Mouse (Mus musculus) CD8-positive naive resting alpha-beta T cell, adult 57 days (primary cell): ENCODE data around the gene B3galnt2. TPM values are rescaled to one million over a fixed set of nuclear protein-coding genes. Genes with fewer than 3 reads are reported as not detected.

Experiments
- total RNA-seq: library from RNA; stranded (reverse); gene quantifications from one replicate; pipeline ENCODE4 v1.2.4, GENCODE M21; 2023

Gene B3galnt2
- total RNA-seq = 29.3 TPM

DNA sequence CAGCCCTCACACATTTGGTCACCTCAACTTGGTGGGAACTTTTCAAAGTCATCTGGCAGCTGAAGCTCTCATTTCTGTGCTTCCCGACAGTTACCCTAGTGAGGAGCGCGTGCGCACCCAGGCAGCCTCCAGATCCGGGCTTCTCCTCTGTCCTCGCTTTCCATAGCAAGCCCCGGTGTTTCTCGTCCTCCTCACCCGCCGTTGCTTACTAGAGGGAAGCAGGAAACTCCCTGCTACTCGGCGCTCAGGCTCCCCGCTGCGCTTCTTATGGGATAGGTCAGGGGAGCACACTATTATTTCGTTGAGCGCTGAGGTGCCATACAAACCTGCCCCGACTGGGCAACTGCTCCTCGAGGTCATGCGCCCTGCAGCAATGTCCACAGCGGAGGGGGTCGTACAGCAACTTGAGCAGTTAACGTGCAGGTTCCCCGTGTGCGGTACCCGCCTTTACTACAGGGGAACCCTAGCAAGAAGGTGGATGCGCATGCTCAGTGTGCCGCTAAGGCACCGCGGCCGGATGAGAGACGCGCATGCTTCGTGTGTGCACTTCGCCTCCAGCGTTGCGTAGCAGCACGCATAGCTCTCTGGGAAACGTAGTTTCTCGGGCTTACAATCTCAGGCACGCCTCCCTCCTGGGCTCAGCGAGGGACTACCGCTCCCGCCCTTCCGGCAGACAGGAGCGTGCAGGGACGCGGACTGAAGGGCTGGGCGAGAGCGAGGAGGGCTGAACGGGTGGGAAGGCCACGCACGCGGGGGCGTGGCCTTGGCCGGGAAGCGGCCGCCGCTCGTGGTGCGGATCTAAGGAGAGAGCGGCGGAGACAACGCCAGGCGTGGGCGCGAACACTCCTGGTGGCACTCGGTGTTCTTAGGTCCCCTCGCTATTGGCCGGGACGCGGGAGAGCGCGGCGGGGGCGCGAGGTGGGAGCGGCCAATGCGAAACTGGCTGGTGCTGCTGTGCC is at the start of gene B3galnt2:
Gene B3galnt2, plus strand, starts transcription at position 596 of the 959 bp plus-strand sequence.

DNA sequence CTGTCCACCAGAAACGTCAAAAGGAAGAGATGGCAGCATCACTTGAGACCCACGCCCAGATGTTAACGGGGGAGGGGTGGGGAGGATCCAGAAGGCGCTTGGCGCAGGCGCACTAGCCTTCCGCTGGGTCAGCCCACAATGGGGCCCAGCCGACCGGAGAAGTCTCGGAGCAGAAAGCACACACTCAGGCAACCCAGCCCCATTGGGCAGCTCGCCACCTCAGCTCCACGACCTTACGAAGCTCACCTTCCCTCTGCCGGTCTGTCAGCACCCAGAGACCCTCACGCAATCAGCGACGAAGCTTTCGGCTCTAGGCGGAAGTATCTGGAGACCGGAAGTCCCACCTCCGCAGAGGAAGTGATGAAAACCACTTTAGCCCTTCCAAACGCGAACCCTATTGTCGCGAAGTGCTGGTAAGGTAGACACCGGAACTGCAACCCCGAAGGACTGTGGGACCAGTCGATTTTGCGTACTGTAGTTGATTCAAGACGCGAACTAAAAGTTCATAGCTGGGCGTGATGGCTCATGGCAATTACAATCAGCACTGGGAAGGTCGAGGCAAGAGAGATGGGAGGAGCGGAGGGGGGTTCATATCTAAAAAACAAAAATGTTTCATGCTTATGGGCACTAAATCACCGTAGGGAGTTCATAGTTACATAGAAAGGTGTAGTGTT is 85.2 kb downstream of the B3galnt2 start, which contains the start of gene Tbce:
Gene Tbce, minus strand, starts transcription at position 347 of the 674 bp plus-strand sequence.

Other genes starting within 250 kb of the B3galnt2 start
- 0.86 TPM for gene Gng4, start 170.4 kb upstream of the B3galnt2 start, total RNA-seq
- gene Tbce, start 85.2 kb downstream of the B3galnt2 start, total RNA-seq = 82.7 TPM
- 113 TPM for gene Arid4b, start 108.8 kb downstream of the B3galnt2 start, total RNA-seq
- gene Ggps1, start 109.0 kb downstream of the B3galnt2 start, total RNA-seq = 53.6 TPM